Mouse (Mus musculus) cortical plate, adult 2 months (tissue): Measurements from ENCODE around the gene 4930432M17Rik.

ENCODE experiments used
- CTCF ChIP-seq: fragments of 200-500 bp; IDR thresholded peaks from 2 replicates; pipeline ENCODE4 v1.5.1; 2011; ENCODE audit warnings: mild to moderate bottlenecking, control low read depth, low read length; ENCODE audit not compliant: insufficient read depth; ENCODE audit errors: extremely low read depth
- POLR2A ChIP-seq: fragments of 200-500 bp; IDR thresholded peaks from 2 replicates; pipeline ENCODE4 v1.6.1; 2011; ENCODE audit warnings: mild to moderate bottlenecking, low read length, control low read depth; ENCODE audit not compliant: insufficient read depth; ENCODE audit errors: extremely low read depth

DNA sequence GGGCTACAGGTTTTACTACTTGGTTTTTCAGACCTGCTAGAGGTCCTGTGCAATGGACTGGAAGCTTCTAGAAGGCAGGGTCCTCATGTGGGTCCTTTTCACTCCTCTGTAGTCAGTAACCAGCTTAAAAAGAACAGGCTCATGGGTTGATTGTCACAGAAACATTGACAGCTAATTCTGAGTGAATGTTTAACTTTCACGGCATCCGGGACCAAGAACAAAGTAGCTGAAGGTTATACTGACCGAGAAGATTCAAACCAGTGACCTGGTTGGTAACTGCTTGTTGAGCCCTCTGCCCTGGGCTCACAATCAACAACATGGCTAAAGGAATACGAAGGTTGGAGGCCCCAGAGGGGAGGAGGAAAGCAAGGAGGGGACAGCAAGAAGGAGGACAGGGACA is 14.4 kb downstream of the 4930432M17Rik start:
- TF ChIP-seq CTCF (no peak), POLR2A (no peak)
